Mouse (Mus musculus) heart, adult 8-10 months (tissue): ENCODE measurements around the gene Coq9. TPM values are rescaled to one million over a fixed set of nuclear protein-coding genes. Genes with fewer than 3 reads are reported as not detected.

Experiments used
- DNase-seq: peaks from one replicate; pipeline ENCODE4 v3.0.0; 2022; ENCODE audit warnings: low spot score
- total RNA-seq, 4 experiments: library from RNA; stranded (reverse); gene quantifications; 2 replicates each; pipeline ENCODE4 v1.2.4; 2022

Gene Coq9
- total RNA-seq, 4 experiments from 2014 or later: 675 to 794 (median 735) TPM

GRCm38 (mm10) chr8:94870003-94870402, 31.9 kb downstream of the Coq9 start:
- no peak for DNase-seq

DNA sequence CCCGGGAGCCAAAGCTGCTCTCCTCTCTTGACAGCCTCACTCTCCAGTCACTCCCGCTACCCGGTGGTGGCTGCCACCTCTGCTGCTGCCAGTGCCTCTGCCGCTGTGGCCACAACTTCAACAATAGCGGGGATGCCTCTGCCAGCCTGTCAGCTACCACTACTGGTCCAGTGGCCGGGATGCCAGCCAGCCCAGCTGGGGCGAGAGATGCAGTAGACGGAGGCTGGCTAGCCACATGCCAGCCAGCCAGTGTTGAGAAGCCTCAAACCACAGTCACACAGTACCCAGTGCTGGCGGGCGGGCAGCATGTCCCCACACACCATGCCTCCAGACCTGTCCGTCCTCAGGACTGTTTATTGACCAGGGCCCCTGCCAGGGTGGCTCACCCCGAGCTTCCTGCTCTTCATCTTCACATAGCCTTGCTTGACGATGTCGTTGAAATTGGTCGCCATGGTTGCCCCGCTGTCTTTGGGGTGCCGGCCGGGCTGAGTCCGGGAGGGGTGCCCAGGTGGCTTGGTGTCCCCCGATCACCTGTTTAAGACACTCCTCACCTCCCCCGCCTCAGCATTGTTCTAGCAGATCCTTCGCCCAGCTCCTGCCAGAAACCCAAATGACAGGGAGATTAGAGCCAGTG, 32.5 kb downstream of the Coq9 start:
- DNase-seq: no peak

DNA sequence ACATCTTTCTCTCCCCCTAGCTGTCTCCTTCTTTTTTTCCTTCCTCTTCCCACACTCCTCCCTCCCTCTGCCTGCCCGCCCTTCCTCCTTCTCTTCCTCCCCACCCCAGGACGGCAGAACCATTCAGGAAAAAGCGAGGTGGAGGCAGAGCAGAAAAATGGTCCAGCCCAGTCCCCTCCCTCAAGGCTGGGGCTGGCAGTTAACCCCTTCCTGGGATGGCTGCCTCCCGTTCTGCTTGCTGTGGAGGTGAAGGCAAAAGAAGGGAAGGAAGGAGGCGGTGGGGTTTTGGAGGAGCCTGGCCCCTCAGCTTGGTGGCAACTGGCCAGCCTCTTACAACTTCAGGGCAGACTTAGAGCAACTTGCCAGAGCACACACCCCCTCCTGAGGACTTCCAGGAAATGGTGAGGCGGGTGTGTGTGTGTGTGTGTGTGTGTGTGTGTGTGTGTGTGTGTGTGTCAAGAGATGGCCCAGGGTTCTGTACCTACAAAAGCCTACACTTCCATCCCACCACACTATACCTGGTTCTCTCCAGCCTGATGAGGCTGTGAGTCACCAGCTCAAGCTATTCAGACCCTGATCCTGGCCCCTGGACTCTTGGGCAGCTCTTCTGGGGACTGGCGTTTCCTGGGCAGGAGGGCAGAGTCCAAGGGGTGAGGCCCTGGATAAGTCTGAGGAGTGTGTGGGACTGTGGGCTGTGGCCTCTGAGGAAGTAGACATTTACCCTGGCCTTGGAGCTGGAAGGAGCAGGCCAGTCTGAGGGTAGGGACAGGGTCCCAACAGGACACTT, 33.2 kb downstream of the Coq9 start:
- DNase-seq: peak; percentile 76

GRCm38 (mm10) chr8:94872156-94872555, 34.0 kb downstream of the Coq9 start:
- no peak for DNase-seq

DNA sequence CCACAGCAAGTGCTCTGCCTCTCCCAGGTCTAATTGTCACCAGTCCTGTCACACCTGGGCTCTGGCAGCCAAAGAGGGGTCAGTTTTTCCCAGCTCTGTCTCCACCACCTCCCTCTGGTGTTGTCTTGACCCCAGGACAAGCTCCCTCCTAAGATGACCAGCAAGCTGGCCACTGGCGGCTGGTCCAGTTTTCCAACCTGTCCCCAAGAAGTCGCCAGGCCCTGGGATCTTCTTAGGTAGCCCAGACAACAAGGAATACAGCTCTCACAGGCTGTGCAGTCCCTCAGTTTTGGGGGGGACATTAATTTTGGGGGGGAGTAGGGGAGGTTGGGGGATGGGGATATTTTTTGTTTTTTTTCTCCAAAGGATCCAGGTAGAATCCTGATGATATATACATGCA, 34.5 kb downstream of the Coq9 start:
- DNase-seq: no peak

DNA sequence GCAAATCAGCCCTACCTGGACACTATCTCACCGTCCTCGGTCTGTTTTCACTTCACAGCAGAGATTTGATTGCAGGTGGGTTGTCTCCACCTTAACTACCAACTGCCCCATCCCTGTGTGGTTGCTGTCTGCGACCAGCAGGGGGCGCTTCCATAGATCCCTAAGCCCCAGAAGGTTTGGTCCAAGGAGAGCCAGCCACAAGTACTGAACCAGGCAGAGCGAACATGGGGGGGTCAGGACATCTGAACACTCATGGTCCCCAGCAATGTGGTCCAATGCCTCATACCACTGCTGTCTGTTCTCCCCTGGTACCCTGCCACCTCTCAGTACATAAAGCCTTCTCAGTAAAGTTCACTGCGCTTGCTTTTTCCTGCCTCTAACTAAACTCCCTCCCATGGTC, 36.2 kb downstream of the Coq9 start:
- peak; percentile 73 for DNase-seq

DNA sequence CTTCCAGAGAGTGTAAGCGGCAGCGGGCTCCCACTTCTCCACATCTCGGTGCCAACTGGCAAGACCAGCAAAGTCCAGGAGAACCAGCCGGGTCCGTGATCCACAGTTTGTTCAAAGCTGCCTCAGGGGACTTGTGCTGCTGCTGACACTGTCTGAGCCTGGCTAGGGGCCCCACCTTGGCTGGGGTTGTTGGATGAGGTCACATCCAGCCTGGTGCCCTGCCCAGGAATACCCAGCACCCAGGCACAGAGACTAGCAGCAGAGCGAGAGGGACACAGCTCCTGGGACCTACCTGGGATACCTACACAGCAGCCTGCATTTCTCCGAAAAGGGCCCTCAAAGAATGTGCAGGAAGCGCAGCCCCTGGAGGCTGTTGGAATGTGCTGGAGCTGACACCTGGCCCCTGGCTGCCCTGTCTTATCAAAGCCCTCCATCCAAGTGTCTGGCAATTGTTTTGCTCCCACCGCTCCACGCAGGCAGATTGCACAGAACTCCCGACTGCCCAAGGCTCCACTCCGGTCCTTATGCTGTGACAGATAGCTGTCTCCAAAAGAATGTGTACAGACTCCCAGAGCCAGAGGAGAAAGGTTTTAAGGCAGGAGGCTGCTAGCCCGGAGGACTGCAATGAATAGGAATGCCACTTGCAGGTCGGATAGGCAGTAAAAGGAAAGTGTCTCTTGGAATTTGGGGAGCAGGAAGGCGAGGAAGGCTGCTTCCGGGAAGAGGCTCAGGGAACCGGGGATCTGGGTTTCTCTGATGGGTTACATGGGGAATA, 37.2 kb downstream of the Coq9 start:
- DNase-seq: no peak

GRCm38 (mm10) chr8:94875871-94876150, 37.7 kb downstream of the Coq9 start:
- no peak for DNase-seq

- peak; percentile 84 for DNase-seq
These were observed 38.1 kb downstream of the Coq9 start, which contains the start of gene Dok4 for GRCm38 (mm10) chr8:94876197-94876730. TSS of gene Dok4 (minus strand) at chr8:94876330.

- DNase-seq: no peak
These were observed 38.7 kb downstream of the Coq9 start for GRCm38 (mm10) chr8:94876820-94877219.

GRCm38 (mm10) chr8:94880742-94881141, 42.6 kb downstream of the Coq9 start:
- no peak for DNase-seq

DNA sequence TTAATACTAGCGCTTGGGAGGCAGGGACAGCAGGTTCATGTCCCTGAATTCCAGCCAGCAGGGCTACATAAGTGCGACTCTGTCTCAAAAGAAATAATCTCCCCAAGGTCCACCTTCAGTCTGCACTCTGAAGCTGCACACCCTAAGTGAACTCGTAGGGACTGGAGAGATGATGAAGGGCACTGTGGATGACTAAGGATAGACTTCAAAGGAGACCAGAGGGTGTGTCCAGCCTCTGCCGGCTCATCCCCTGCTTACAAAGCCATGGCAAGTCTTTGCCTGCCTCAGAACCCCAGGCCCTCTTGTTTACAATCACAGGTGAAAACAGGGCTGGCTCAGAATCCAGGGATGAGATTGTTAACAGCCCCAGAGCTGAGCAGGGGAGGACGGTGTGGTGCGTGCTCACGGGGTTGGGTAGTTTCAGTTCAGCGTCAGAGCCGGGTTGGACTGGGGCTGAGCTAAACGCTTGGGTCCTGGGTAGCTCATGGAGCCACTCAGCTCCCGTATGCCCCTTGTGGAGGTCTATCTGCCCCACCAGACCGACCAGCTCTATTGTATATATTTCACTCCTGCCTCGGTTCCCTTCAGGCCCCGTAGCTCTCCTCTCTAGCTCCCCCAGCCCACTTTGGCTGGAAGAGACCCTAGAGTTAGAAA, 50.4 kb downstream of the Coq9 start:
- no peak for DNase-seq

GRCm38 (mm10) chr8:94892917-94893316, 54.8 kb downstream of the Coq9 start:
- no peak for DNase-seq

DNA sequence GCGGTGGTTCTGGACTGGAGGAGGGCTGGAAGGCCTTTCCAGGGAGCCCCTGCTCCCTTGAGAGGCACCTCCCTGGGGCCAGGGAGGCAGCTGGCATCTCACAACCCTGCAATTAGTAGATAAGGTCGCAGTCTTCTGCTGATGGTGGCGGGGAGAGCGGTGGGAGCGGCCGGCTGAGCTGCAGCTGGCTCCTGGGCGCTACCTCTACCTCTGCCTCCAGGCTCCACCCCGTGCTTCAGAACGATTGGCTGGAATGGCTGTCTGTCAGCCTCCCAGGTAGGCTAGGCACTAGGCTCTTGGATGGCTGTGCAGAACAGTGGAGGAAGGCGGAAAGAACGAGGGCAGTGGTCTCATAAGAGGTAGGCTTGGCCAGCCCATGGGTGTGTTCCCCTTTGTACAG, 61.1 kb downstream of the Coq9 start:
- no peak for DNase-seq

- DNase-seq: no peak
These were observed 62.5 kb downstream of the Coq9 start for GRCm38 (mm10) chr8:94900617-94901016.

DNA sequence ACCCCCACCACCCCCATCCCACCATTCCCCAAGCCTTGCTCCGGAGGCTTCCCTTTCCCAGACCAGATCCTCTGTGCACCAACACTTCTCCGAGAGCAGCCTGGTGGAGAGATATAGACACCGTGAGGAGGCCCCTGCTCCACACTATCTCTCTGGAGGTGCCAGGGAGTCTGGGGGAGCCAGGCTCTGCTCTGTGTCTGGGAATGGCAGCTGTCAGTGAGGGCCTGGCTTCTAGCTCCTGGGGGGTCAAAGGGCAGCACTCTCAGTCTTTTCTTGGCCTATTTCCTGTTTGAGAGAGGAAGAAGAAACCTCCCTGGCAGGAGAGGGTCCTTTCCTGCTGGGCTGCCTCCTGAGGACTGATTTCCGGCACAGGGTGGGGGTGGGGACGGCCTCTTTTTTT, 62.9 kb downstream of the Coq9 start:
- no peak for DNase-seq

DNA sequence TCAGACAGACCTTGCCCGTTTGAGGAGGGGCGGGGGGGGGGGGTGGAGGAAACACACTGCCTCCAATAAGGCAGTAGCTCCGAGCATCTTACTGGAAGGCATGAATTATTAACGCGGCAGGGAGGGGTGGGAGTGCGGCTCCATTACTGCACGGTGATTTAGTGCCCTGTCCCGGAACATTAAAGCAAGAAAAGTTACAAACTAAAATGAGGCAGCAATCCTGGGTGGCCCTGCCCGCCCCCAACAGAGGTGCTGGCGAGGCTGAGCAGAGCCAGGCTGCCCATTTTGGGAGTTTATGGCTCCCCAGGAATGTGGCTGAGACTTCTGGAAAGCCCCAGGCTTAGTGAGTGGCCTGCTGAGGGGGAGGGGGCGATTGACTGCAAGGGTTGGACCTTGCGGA, 65.6 kb downstream of the Coq9 start:
- no peak for DNase-seq

Other genes with a start within 250 kb of the Coq9 start
- 10 to 100 TPM in 1 of 4 experiments, 1 to 10 TPM in 3; 8.9 to 10.5 (median 9.5) TPM for gene Rspry1, start 236.4 kb upstream of the Coq9 start, total RNA-seq
- 10 to 100 TPM; 19.1 to 25.6 (median 19.5) TPM for gene Fam192a, start 236.3 kb upstream of the Coq9 start, total RNA-seq
- gene Arl2bp, start 171.7 kb upstream of the Coq9 start, total RNA-seq: 100 to 1,000 TPM in 2 of 4 experiments, 10 to 100 TPM in 2; 83.0 to 101 (median 92.4) TPM
- under 1 TPM in 2 of 4 experiments, not detected in 2; 0.63 to 0.69 TPM for gene Pllp, start 142.0 kb upstream of the Coq9 start, total RNA-seq
- gene Ccl22, start 92.7 kb upstream of the Coq9 start, total RNA-seq: not detected
- gene Cx3cl1, start 66.3 kb upstream of the Coq9 start, total RNA-seq: 1 to 10 TPM; 5.7 to 8.2 (median 7.2) TPM
- gene Ccl17, start 27.9 kb upstream of the Coq9 start, total RNA-seq: not detected
- gene Ciapin1, start within 50 bp of the Coq9 start, total RNA-seq: 10 to 100 TPM; 72.2 to 85.6 (median 78.5) TPM
- gene Polr2c, start 19.1 kb downstream of the Coq9 start, total RNA-seq: 10 to 100 TPM; 65.4 to 71.4 (median 68.7) TPM
- 10 to 100 TPM in 3 of 4 experiments, 1 to 10 TPM in 1; 9.2 to 15.2 (median 14.8) TPM for gene Dok4, start 38.0 kb downstream of the Coq9 start, total RNA-seq
- 1 to 10 TPM; 3.0 to 5.7 (median 4.4) TPM for gene Ccdc102a, start 79.8 kb downstream of the Coq9 start, total RNA-seq
- under 1 TPM in 1 of 4 experiments, not detected in 3; 0.57 TPM for gene Adgrg5, start 85.4 kb downstream of the Coq9 start, total RNA-seq
- gene Adgrg1, start 136.4 kb downstream of the Coq9 start, total RNA-seq: 10 to 100 TPM; 41.3 to 63.6 (median 51.8) TPM
- 1 to 10 TPM in 3 of 4 experiments, under 1 TPM in 1; 0.75 to 1.3 (median 1.2) TPM for gene Adgrg3, start 179.4 kb downstream of the Coq9 start, total RNA-seq
- not detected for gene Drc7, start 216.8 kb downstream of the Coq9 start, total RNA-seq
- 1 to 10 TPM; 5.4 to 7.2 (median 7.1) TPM for gene Katnb1, start 242.9 kb downstream of the Coq9 start, total RNA-seq